Mouse (Mus musculus) kidney, adult 9 months (tissue): ENCODE data around the gene Yae1d1.
"Not testable (repeated sequence)": the region's sequence is repeated elsewhere in the genome, so short reads cannot be mapped to it uniquely, and the experiment has no call there.

Experiments
- DNase-seq: peaks from one replicate; pipeline ENCODE4 v3.0.0; 2022

The Yae1d1 gene

DNA sequence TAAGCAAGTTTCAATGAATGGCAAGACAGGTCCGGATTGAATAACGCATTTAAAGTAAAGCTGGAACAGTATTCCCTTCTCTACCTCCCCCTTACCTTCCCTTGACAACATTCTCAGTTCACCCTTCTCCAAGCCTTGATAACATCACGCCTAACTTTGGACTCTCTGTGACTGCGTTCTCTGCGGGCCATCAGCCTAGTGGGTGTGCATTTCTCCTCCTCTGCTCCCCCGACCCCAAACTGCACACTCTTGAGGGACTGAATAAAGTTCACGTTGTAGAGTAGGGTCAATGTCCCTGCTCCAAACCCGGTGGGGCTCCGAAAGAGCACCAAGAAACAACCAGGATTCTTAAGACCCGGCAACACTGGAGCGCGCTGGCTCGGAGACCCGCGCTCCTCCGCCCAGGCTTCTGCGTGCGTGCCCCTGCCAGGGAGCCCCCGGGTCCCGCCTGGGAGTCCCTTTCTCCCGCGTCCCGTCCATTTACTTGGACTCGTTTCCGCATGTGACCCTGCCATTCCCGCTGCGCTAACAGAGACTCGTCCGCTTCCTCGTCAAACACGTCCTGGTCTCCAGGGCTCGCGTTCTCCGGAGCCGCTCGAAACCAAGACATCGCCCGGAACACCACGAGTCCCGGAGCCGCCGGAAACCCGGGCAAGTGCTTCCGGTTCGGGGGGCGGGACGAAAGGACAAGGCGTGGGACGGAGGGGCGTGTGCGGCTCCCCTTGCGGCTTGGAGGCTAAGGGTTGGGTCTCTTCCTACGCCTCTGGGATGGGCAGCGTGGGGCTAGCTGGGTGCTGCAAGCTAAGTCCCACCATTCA, at the start of gene Yae1d1:
Gene Yae1d1, minus strand, starts transcription at position 653 of the 818 bp plus-strand sequence.
- peak; percentile 88 for DNase-seq

DNA sequence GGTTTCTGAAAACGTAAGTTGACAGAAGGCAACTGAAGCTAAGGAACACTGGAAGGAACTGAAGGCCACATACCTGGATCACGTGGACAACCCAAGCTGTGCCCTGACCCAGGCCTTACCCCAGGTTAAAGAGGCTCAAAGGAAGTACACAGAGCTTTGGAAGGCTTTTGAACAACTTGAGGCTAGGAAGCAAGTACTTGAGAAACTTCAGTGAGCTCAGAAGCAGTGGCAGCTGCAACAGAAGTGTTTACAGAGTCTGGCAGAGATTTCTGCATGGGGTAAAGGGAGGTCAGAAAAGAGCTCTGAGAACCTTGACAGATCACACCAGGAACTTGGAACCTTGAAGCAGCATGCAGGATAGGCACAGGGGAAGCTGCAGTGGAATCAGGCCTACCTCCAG, 45.7 kb upstream of the Yae1d1 start:
- DNase-seq: no peak

DNA sequence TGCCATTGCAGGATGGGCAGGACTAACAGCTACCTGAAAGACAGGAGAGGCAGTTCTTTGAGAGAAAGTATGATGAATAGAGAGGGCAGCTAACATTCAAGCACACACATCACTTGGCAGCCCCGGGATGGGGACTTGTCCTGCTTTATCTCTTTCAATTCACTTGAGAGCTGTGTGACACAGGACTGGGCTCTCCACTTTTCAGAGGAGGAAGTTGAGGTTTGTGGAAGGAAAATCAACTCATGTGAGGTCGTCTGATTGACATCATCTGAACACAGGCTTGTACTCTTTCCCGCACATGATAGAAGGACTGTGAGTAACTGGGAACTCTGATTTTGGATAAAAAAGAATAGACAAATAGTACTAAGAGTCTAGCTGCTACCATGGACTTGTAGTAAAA, 23.5 kb upstream of the Yae1d1 start:
- no peak for DNase-seq

DNA sequence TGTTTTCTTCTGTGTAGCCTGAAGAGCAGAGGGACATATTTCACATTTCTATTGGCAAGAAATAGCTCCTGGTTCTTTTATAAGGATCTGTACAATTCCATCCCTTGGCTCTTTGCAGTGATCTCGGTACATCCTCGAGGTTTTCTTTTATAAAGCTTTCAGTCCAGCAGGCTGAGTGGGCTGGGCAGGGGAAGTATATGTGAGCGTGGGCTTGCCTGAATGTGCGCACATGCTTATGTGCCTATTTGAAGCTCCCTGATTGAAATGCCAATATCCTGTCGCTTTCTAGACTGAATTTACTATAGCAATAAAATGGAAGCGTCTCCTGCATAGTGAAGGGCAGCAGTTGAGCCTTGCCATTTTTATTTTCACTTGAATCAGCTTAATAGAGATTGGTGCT, 20.1 kb upstream of the Yae1d1 start:
- no peak for DNase-seq

DNA sequence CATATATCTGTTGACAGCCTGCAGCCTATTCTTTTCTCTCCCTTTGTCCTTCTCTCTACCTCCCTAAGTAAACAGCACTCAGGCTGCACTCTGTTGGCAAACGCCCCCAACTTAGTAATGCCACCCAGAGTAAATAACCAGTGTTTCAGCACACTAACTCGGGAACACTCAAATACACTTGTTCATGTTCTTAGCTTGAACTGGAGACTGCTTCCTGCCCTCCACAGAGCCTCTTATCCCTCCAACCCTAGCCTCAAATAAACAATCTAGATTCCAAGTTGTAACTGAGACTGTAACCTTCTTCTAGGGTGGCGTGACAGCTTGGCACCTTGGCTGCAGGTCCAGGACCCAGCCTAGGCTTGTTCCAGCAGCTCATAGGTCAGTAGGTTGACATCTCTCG, 17.9 kb upstream of the Yae1d1 start:
- DNase-seq: no peak

DNA sequence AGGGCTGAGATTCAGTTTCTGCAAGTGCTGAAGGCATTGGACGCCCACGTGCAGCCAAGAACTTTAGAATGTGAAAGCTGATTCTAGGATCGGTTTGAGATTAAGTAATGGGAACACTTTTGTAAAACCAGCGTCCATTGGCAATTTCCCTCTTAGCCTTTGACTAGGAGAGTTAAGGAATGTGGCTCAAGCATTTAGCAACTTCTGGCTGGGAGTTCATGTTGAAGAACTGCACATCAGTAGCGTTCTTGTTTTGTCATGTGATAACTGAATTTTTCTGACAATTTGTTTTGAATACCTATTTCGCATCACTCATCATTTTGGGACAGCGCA, 332 bp upstream of the Yae1d1 start:
- DNase-seq: no peak

DNA sequence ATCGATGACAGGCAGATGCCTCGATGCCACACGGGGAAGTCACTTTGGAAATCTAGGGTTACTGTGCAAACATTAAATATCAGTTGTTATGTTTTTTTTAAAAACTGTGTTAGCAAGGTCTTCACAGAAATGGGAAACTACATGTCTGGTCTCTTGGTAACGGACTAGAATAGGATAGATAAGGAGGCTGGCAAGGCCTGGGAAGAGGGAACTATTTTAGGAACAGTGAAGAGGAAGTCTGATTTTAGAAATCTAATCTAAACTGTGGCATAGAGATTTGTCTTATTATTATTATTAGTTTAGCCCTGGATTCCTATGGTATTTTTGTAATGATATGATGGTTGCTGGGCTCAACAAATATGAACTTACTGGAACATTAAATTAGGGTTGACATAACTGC, 1.1 kb downstream of the Yae1d1 start:
- DNase-seq: no peak

DNA sequence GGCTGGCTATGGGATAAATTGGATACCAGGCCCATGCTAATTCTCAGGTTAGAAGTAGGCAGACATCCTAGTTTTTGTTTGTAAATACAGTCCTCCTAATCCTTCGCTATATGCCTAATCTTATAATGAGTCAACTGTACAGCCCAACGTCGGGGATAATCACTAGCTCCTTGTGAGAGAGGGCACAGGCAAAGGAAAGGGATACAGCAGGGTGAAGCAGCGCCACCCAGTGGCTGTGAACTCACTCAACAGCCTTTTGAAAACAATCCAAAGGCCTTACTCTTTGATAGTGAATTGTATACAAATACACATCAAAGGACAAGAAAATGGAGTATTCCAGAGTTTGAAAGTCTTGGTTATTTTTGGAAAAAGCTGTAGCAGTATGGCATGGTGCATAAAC, 10.0 kb downstream of the Yae1d1 start:
- peak; percentile 48 for DNase-seq

DNA sequence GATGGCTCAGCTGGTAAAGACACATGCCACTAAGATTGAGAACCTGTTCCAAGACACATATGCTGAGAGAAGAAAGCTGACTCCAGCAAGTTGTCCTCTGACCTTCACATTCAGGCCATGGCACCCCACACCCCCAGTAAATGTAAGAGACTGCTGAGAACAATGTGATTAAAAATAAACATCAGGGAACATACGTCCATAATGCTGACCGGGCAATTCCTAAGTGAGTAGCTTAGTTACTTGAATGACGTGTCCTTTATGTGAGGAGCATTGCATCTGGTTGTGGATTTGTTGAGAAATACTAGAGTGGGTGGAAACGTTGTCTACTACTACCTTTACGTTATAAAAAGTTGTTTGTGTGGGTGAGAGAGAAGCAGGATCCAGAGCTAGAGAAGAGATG, 10.5 kb downstream of the Yae1d1 start:
- DNase-seq: no peak

DNA sequence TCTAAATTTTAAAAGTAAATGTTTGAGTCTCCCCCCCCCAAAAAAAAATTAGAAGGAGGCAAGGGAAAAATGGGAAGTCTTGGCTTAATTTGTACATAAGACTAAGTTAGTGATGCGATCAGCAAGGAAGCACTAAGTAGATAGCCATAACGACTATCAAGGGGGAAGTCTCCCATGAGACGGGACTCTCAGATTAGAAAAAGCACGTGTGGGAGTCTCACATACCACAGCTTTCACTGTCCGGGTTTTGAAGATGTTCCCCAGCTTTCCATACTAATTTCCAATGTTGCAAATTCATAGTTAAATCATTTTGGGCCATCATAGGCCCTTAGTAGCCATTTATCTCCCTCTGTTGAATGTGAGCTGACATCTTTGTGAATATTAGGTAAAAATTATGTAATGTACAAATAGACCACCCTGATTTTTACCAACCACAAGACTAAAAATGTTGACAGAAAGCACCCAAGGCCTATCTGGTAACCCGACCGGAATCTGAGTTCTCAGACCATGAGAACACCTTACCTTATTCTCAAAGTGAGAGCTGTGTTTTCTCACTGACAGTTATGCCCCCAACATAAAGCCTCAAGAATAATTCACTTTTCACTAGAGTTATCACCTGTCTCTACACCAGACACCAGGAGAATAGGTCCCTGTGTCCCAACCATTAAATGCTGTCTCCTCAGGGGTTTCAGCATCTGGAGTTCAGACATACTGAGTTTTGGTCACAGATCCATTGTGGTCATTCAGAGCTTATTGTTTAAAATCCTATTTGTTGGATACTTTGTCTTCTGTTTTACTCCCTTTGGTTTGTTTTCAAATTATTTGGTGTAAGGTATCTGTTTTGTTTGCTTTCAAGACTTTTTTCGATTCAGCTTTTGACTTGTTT, 16.1 kb downstream of the Yae1d1 start:
- DNase-seq: no peak

DNA sequence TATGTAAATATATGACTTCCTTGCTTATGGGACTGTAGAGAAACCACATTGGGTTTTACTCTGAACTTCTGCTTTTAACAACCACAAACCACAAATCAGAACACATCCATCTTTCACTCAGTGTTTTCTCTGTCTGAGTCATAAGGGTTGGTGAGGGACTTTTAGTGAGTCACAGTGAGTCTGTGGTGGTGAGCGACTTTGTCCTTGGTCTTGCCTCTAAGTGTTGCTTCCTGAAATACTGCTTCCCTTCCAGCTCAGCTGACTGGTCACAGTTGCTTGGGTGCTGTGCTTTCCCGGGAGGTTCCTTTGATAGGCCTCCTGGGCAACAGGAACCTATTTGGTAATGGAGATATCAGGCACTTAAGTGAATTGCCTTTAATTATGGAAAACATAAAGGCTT, 17.3 kb downstream of the Yae1d1 start:
- DNase-seq: peak; percentile 17

DNA sequence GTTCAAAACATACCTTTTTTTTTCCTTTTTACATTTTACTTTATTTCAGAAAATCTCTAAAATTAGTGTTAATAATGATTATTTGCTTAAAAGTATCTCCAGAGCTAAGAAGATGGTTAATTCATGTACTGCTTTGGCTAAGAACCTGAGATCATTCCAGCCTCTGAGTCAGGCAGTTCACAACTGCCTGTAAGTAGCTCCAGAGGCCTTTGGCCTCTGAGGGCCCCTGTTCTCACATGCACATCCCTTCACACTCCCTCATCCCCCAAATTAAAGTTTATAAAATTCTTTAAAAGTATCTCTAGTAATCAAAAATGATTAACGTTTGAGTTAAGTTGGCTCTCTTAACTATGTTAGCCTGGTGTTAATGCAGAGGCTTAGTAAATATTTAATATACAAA, 17.7 kb downstream of the Yae1d1 start:
- DNase-seq: no peak

DNA sequence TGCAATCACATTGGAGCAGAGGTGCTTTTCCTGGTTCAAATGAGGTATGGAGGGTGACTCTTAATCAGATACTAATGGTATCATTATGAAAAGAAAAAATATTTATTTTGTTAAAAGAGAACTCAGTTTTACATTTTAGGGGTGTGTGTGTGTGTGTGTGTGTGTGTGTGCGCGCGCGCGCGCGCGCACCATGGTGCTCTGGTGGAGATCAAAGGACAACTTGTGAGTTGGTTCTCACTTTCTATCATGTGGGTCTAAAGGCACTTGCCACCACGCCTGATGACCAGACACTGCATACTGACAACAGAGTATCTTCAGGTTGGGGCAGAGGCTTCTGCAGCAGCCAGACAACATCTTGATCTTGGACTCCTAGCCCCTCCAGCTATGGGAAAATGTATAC, 18.4 kb downstream of the Yae1d1 start:
- DNase-seq: no peak

DNA sequence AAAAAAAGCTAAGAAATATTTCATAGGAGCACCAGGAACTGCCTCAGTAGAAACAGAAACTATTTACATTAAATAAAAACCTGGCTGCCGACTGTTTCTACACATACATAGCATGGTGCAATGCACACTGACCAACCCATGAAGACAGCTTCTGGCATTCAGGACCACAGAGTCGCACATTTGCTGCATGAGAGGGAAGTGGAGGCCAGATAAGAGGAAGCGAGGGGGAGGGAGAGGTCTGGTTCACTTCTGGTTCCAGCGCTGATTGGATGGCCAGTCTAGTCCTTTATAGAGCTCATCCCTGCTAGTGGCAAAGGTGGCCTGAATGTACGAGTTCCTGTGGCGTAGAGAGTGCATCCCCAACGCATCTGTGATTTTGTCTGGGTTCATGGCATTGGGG, 32.5 kb downstream of the Yae1d1 start:
- DNase-seq: no peak

DNA sequence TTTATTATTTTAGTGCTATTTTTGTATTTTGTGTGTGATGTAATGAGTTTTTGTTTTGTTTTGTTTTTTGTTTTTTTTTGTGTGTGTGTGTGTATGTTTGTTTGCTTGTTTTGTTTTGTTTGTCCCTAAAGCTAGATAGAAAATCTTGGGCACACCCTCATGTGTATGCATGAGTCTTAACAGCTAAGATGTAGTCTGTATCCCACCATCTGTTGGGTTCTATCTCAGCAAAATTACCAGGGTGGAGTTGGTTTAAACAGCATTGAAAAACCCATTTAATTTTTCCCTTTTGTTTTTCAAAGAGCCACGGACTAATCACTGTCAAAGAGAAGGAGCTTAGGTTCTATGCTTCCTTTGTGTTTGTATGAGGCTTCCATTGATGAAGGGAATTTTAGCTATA, 38.9 kb downstream of the Yae1d1 start:
- no peak for DNase-seq

DNA sequence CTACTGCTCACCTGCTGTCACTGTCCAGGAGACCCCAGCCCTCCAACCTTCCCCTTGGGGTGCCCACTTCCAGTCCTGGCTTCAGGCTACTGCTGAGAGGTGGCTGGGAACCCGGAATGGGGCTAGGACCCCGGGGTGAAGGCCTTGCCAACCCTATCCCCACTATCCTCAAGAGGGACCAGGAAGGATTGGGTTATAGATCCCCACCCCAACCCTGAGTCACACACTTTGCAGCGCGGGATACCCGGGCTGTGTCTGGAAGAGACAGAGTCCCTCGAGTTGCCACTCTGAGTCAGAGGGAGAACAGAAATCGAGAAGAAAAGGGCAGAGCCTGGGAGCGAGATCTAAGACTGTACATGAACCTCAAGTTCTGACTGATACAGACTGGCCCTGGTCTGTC, 42.6 kb downstream of the Yae1d1 start:
- not testable (repeated sequence) for DNase-seq

DNA sequence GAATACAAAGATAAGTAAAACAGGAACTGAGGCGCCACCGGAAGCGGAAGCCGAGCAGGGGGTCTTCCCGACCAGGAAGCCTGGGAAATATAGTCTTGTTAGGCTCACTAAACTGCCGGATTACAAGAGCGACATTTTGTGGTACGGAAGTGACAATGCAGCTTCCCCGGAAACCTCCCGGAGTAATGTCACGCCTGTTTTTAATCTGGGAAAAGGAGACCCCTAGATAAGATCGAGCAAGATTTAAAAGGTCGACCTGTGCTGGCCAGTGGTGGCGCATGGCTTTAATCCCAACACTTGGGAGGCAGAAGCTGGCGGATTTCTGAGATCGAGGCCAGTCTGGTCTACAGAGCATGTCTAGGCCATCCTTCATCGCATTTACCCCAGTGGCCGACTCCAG, 43.6 kb downstream of the Yae1d1 start:
- DNase-seq: no peak

DNA sequence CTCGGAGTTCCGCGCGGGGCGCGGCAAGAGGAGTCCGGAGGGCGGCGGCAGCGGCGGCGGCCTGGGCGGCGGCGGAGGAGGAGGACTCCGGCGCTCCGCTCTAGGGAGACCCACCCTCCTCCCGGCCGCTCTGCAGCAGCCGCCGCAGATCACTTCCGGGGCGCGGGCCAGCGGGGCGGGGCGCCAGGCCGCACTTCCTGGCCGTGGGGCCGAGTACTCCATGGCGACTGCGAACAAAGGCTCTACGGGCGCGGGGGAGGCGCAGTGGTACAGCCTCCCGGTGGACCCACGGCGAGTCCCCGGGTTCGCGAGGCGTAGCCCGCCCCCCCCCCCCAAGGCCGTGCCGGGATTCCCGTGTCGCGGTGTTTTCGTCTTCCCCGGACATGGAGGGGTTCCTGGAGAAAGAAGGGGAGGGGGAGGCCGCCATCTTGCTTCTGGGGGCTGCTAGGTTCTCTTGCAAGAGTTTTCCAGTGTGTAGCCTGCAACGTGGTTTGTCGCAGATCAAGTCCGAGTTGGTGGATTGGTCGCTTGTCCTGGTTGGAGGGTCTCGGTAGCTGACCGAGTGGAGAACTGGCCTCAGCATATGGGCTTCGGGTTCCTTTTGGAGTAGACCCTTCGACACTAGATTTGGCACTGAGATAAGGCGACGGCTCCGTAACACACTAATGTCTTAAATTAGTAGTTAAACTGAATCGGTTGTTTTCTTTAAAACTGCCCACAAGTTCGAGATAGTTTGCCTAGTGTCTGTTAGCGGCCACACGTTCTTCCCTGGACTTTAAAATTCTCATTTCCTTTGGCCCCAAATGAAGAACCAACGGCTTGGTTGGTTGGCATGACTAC, 48.9 kb downstream of the Yae1d1 start, which contains the start of gene Rala:
Gene Rala, minus strand, starts transcription at position 162 of the 840 bp plus-strand sequence.
- peak; percentile 94 for DNase-seq

DNA sequence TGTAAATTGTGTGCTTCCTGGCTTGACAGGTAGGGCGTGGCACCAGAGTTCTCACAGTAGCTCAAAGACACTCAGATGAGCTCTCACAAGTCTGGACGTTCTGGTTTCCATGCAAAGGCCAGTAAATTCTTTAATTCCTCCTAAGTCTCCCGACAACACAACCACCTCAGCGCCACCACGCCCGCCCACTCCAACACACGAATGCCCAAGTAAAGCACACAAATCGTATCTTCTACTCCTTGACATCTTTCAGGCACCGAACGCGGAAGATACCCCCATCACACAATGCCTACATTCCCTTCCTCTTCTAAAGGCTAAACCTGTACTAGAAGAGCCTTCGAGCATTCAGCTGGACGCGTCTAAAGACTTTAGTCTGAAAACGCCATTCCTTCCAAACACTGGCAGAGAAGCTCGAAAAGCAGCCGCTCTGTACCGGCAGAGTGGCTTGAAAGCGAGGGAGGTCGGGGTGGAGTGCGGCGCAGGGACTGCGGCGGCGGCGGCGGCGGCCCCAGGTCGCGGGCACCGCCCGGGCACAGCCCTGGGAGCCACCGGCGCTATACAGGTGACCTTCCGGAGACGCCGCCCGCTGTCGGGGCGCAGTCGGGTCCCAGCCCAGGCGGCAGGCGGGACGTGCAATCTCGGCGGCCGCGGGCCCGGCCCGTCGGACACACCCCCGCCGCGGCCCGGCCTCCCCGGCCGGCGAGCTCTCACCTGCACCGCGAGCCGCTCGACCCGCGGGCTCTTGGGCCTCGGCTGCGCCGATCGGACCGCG, 49.7 kb downstream of the Yae1d1 start:
- DNase-seq: peak; percentile 19

DNA sequence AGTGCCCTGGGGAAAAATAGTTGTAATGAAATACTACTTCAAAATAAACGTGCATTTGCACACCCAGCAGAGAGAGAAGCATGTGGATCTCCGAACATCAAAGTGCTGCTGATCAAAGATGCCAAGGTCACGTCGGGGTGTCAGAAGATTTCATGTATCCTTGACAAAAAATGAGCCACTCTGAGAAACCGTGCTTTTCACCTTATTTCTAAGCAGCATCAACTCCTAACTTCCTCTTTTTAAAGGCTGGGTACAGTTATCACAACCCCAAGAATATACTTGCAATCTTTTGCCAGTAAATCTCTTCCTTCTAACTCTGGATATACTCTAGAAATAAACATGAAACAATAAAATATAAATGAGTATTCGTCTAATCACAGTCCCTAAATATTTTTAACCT, 50.8 kb downstream of the Yae1d1 start:
- DNase-seq: no peak
